Mouse (Mus musculus) E14TG2a.4 (cell line): ENCODE results near the gene Ugt1a10.

Experiments
- H3K27me3 ChIP-seq: 2 replicates; pipeline ENCODE4 v1.6.1; 2014; ENCODE audit warnings: low read length, control low read depth; ENCODE audit not compliant: insufficient read depth
- H3K36me3 ChIP-seq: 2 replicates; pipeline ENCODE4 v1.6.1; 2014; ENCODE audit warnings: low read length, control low read depth; ENCODE audit not compliant: insufficient read depth
- H3K4me1 ChIP-seq: replicated peaks from 2 replicates; pipeline ENCODE4 v1.6.1; 2014; ENCODE audit warnings: low read depth, low read length, control low read depth
- H3K4me3 ChIP-seq: replicated peaks from 2 replicates; pipeline ENCODE4 v1.5.1; 2014; ENCODE audit warnings: mild to moderate bottlenecking, low read length
- H3K9me3 ChIP-seq: 2 replicates; pipeline ENCODE4 v1.6.1; 2014; ENCODE audit warnings: low read length, control low read depth
- CTCF ChIP-seq: conservative IDR thresholded peaks from 2 replicates; pipeline ENCODE4 v1.5.1; 2014; ENCODE audit warnings: low read length
- NANOG ChIP-seq: IDR thresholded peaks from 2 replicates; pipeline ENCODE4 v1.6.1; 2014; ENCODE audit warnings: borderline replicate concordance, low read length, mixed read lengths
- POU5F1 ChIP-seq: IDR thresholded peaks from 2 replicates; pipeline ENCODE4 v1.6.1; 2014; ENCODE audit warnings: low read length, borderline replicate concordance

Gene Ugt1a10

DNA sequence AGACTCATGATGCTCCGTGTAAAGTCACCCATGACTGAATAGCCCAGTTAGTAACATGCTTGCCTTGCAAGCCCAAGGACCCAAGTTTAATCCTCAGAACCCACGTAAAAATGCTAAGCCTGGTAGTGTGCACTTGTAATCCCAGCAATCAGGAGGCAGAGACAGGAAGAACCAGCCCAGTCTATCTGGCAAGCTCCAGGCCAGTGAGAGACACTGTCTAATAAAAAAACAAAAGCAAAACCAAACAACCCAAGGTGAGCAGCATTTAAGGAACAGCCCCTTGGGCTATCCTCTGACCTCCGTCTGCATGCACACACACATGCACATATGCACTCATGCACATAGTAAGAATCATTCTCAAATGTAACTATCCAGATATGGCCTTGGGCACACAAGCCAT lies 174.4 kb downstream of the Ugt1a10 start:
- TF ChIP-seq POU5F1 (no peak), NANOG (no peak), CTCF (no peak)
- Histone ChIP-seq H3K9me3 (peaks cover 16% of the 10 kb centered on the region; the same call in 1 of the 2 replicates), H3K27me3 (peaks cover 15% of the 10 kb centered on the region; the same call in 1 of the 2 replicates), H3K4me3 (no peak overlapping the region), H3K4me1 (no peaks in the 10 kb centered on the region), H3K36me3 (no peaks in the 10 kb centered on the region)

- Histone ChIP-seq H3K36me3 (no peaks in the 10 kb centered on the region), H3K4me1 (no peaks in the 10 kb centered on the region), H3K9me3 (peaks cover 20% of the 10 kb centered on the region), H3K4me3 (no peak overlapping the region), H3K27me3 (peaks cover 17% of the 10 kb centered on the region; the same call in 1 of the 2 replicates)
- TF ChIP-seq CTCF (no peak), NANOG (no peak), POU5F1 (no peak)
Observed at GRCm38 (mm10) chr1:88229986-88230385, 174.8 kb downstream of the Ugt1a10 start.

DNA sequence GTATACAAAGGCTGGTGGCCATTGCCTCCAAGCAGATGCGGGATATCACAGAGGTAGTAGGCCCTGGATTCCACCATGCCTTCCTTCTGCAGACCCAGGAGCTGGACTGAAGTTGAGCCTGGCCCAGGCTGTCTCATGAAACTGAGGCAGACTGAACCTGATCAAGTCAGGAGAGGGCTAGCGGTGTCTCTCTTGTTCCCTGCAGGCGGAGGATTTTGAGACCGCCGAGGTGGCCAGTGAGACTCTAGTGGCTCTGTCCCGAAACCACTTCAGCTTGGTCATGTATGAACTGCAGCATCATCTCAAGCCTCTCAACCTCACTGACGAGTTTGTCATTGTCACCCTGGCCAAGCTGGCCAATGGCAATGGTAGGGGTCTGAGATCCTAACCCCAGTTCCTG lies 175.2 kb downstream of the Ugt1a10 start:
- Histone ChIP-seq H3K27me3 (peaks cover 20% of the 10 kb centered on the region; the same call in 1 of the 2 replicates), H3K4me3 (no peak overlapping the region), H3K36me3 (no peaks in the 10 kb centered on the region), H3K9me3 (peaks cover 24% of the 10 kb centered on the region), H3K4me1 (no peaks in the 10 kb centered on the region)
- TF ChIP-seq POU5F1 (no peak), CTCF (no peak), NANOG (no peak)

- peaks cover 31% of the 10 kb centered on the region for H3K9me3 ChIP-seq
- TF ChIP-seq POU5F1 = no peak
- TF ChIP-seq CTCF = no peak
- no peak for TF ChIP-seq NANOG
- H3K4me1 ChIP-seq = no peaks in the 10 kb centered on the region
- no peak overlapping the region for H3K4me3 ChIP-seq
- peaks cover 20% of the 10 kb centered on the region; the same call in 1 of the 2 replicates for H3K27me3 ChIP-seq
- H3K36me3 ChIP-seq = no peaks in the 10 kb centered on the region
Observed at GRCm38 (mm10) chr1:88230981-88231802, 176.0 kb downstream of the Ugt1a10 start.

GRCm38 (mm10) chr1:88231803-88232499 lies 176.8 kb downstream of the Ugt1a10 start:
- Histone ChIP-seq H3K9me3 (peaks cover 36% of the 10 kb centered on the region), H3K36me3 (no peaks in the 10 kb centered on the region), H3K27me3 (peaks cover 20% of the 10 kb centered on the region; the same call in 1 of the 2 replicates), H3K4me1 (no peaks in the 10 kb centered on the region), H3K4me3 (no peak overlapping the region)
- TF ChIP-seq NANOG (no peak), CTCF (no peak), POU5F1 (no peak)

GRCm38 (mm10) chr1:88232664-88233380 lies 177.6 kb downstream of the Ugt1a10 start:
- Histone ChIP-seq H3K4me3 (no peak overlapping the region), H3K9me3 (peaks cover 45% of the 10 kb centered on the region), H3K4me1 (no peaks in the 10 kb centered on the region), H3K27me3 (peaks cover 20% of the 10 kb centered on the region; the same call in 1 of the 2 replicates), H3K36me3 (no peaks in the 10 kb centered on the region)
- TF ChIP-seq NANOG (no peak), POU5F1 (no peak), CTCF (no peak)

GRCm38 (mm10) chr1:88233421-88234247 lies 178.4 kb downstream of the Ugt1a10 start:
- no peak for TF ChIP-seq POU5F1
- no peak for TF ChIP-seq NANOG
- no peak for TF ChIP-seq CTCF
- Histone ChIP-seq H3K4me1 (no peaks in the 10 kb centered on the region), H3K4me3 (no peak overlapping the region), H3K9me3 (peaks cover 53% of the 10 kb centered on the region), H3K36me3 (no peaks in the 10 kb centered on the region), H3K27me3 (peaks cover 20% of the 10 kb centered on the region; the same call in 1 of the 2 replicates)
